Mouse (Mus musculus): ENCODE measurements around the gene Baz1a. TPM values are rescaled to one million over a fixed set of nuclear protein-coding genes. Genes with fewer than 3 reads are reported as not detected.

Gene Baz1a
- polyA plus RNA-seq, 1 experiment from 2014 or later: 19.1 TPM

DNA sequence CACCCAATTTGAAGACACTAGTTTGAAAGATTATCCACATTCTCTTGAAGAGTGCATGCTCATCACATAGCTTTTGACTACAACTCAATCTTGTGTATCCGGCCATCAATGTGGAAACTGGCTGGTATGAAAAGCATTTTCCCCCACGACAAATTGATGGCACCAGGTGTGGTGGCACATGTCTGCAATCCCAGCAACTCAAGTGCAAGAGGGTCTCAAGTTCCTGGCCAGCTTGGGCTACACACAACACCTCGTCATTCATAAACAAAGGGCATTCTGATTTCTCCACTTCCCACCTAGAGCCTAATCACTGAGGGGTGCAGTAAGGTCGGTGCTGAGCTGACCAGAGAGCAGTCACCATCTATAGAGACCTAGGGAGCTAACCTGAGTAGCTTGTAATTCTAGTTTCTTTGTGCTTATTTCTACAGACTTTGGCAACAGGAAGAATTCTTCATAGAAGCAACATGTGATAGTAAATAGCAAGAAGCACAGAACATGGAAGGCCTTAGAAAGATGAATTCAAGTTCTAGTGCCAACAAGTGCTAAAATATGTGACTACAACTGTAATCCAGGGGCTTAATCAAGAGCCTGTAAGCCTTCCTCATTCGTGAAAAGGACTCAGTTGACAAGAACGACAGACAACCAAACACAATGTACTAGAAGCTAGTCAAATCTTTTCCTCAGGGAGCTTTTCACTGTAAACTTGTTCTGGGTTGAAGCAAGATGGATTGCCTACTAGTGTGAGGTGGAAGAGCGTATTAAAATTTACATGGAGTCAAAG lies 31.0 kb downstream of the Baz1a start:
- H3K4me3 ChIP-seq (ENCODE audit: low read length): no peak overlapping the region
- H3K27ac ChIP-seq (ENCODE audit: low read length): no peak overlapping the region
- no peak overlapping the region for H3K4me2 ChIP-seq (replicated peaks; ENCODE audit: low read depth, low read length)
- H3K9ac ChIP-seq (replicated peaks; ENCODE audit: low read length): no peak overlapping the region
- 0 out of 2 replicates have a peak, but pooled peaks cover 2% of the 10 kb centered on the region for H3K36me3 ChIP-seq (ENCODE audit: insufficient read depth, low read length)
- H3K27me3 ChIP-seq (ENCODE audit: insufficient read depth, low read length): no peaks in the 10 kb centered on the region
- peaks cover 7% of the 10 kb centered on the region; the same call in 1 of the 2 replicates for H3K4me1 ChIP-seq (ENCODE audit: insufficient read depth, low read length)
- 73% methylated on average over 7 of the region's 7 CpGs for WGBS
- H3K9me3 ChIP-seq (ENCODE audit: low read length): no peaks in the 10 kb centered on the region
- no peak for ATAC-seq (ENCODE audit: low FRiP score, low TSS enrichment)

DNA sequence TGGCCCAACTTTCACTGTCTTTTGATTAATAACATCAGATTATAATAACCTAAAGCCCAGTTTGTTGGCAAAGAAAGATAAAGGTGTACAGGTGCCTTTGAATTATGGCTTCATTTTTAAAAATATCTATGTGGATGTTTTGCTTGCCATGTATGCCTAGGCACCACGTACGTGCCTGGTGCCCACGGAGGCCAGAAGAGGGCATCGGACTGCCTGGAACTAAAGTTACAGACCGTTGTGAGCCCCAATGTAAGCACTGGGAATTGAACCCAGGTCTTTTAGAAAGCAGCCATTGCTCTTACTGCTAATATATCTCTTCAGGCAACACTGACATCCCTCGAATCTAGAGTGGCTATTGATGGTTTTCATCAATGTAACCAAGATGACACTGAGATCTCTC lies 32.2 kb downstream of the Baz1a start:
- peaks cover 7% of the 10 kb centered on the region; the same call in 1 of the 2 replicates for H3K4me1 ChIP-seq (ENCODE audit: insufficient read depth, low read length)
- H3K27ac ChIP-seq (ENCODE audit: low read length): no peak overlapping the region
- 83% methylated on average over 6 of the region's 6 CpGs for WGBS
- no peaks in the 10 kb centered on the region for H3K9me3 ChIP-seq (ENCODE audit: low read length)
- H3K27me3 ChIP-seq (ENCODE audit: insufficient read depth, low read length): no peaks in the 10 kb centered on the region
- H3K36me3 ChIP-seq (ENCODE audit: insufficient read depth, low read length): 0 out of 2 replicates have a peak, but pooled peaks cover 2% of the 10 kb centered on the region
- H3K4me3 ChIP-seq (ENCODE audit: low read length): no peak overlapping the region
- no peak overlapping the region for H3K9ac ChIP-seq (replicated peaks; ENCODE audit: low read length)
- no peak overlapping the region for H3K4me2 ChIP-seq (replicated peaks; ENCODE audit: low read depth, low read length)
- no peak for ATAC-seq (ENCODE audit: low FRiP score, low TSS enrichment)

DNA sequence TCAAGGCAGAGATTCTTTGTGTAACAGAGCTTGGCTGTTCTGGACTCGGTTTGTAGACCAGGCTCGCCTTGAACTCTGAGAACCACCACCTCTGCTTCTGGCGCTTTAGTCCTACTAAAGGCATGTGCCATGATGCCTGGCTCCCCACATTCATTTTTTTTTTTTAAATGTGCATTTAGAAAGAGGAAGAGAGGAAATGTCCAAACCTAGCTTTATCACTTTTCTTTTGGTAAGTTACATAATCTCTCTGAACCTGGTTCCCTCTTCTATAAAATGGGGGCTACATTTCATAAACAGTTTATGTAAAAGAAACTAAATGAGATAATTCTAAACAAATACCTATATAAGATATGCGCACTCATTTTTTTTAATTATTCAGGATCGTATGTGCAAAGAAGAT lies 33.2 kb downstream of the Baz1a start:
- 0 out of 2 replicates have a peak, but pooled peaks cover 2% of the 10 kb centered on the region for H3K36me3 ChIP-seq (ENCODE audit: insufficient read depth, low read length)
- peaks cover 12% of the 10 kb centered on the region; the same call in 1 of the 2 replicates for H3K4me1 ChIP-seq (ENCODE audit: insufficient read depth, low read length)
- WGBS: 89% methylated on average over 5 of the region's 5 CpGs
- H3K9ac ChIP-seq (replicated peaks; ENCODE audit: low read length): no peak overlapping the region
- ATAC-seq (ENCODE audit: low FRiP score, low TSS enrichment): no peak
- H3K4me2 ChIP-seq (replicated peaks; ENCODE audit: low read depth, low read length): no peak overlapping the region
- no peaks in the 10 kb centered on the region for H3K9me3 ChIP-seq (ENCODE audit: low read length)
- H3K4me3 ChIP-seq (ENCODE audit: low read length): no peak overlapping the region
- H3K27ac ChIP-seq (ENCODE audit: low read length): no peak overlapping the region
- H3K27me3 ChIP-seq (ENCODE audit: insufficient read depth, low read length): no peaks in the 10 kb centered on the region

DNA sequence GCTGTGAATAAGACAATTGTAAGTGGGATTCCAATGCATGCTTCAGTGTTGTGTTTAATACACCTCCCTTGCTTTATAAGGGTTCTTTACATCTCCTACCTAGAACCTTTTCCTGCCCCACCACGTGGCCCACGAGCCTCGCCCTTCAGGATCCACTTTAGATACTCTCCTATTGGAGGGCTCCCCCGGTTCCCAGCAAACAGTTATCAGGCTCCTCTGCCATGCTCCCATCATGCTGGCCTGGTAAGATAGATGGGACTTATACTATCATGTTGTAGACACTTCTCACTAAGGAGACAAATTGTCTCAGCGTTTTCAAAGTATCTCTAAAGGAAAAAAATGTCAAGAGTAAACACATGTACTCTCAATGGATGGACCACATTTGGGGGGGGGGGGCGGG lies 33.6 kb downstream of the Baz1a start:
- 0 out of 2 replicates have a peak, but pooled peaks cover 2% of the 10 kb centered on the region for H3K36me3 ChIP-seq (ENCODE audit: insufficient read depth, low read length)
- no peak for ATAC-seq (ENCODE audit: low FRiP score, low TSS enrichment)
- WGBS: 81% methylated on average over 6 of the region's 6 CpGs
- H3K9ac ChIP-seq (replicated peaks; ENCODE audit: low read length): no peak overlapping the region
- H3K27me3 ChIP-seq (ENCODE audit: insufficient read depth, low read length): no peaks in the 10 kb centered on the region
- no peak overlapping the region for H3K4me2 ChIP-seq (replicated peaks; ENCODE audit: low read depth, low read length)
- H3K4me3 ChIP-seq (ENCODE audit: low read length): no peak overlapping the region
- peaks cover 15% of the 10 kb centered on the region for H3K4me1 ChIP-seq (ENCODE audit: insufficient read depth, low read length)
- no peak overlapping the region for H3K27ac ChIP-seq (ENCODE audit: low read length)
- no peaks in the 10 kb centered on the region for H3K9me3 ChIP-seq (ENCODE audit: low read length)

DNA sequence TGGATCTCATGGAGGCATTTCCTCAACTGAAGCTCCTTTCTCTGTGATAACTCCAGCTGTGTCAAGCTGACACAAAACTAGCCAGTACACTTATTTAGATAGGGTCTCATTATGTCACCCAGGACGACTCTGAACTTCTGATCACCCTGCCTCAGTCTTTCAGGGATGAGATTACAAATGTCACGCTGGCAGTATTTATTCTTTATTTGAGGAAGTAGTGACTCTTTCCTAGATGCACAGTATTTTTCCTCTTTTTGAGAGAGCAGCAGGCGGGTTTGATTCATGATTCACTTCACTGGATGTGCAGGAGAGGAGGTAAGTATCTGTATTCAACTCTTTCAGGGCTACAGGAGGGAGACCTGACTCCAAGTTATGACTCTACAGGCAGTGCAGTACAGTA lies 45.1 kb downstream of the Baz1a start:
- Histone ChIP-seq H3K27me3 (ENCODE audit: insufficient read depth, low read length) (no peaks in the 10 kb centered on the region), H3K36me3 (ENCODE audit: insufficient read depth, low read length) (peaks cover 8% of the 10 kb centered on the region), H3K4me1 (ENCODE audit: insufficient read depth, low read length) (no peaks in the 10 kb centered on the region), H3K9ac (replicated peaks; ENCODE audit: low read length) (no peak overlapping the region), H3K9me3 (ENCODE audit: low read length) (no peaks in the 10 kb centered on the region), H3K4me2 (replicated peaks; ENCODE audit: low read depth, low read length) (no peak overlapping the region), H3K27ac (ENCODE audit: low read length) (no peak overlapping the region), H3K4me3 (ENCODE audit: low read length) (no peak overlapping the region)
- ATAC-seq (ENCODE audit: low FRiP score, low TSS enrichment): no peak
- WGBS: 53% methylated on average over 3 of the region's 3 CpGs

DNA sequence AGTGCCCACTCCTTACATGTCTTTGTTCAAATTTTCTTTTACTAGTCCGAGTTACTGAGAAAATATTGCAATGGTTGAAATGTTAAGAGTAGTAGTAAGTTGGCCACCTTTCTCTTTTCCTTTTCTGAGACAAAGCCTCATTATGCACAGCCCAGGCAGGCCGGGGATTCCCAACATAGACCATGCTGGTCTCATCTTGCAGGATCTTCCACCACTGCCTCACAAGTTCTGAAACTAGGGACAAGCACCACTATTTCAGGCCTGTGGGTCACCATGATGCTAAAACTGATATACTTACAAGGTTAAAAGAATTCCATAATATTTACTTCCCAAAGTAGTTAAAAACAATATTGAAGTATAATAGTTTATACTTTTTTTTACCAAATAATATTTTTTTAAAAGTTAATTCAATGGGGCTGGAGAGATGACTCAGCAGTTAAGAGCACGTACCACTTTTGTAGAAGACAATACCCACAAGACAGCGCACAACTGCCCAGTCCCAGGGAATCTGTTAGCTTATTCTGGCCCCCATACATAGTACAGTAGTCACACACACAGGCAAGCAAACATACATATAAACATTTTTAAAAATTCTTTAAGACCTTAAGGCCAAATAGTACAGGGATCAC lies 48.5 kb downstream of the Baz1a start:
- ATAC-seq (ENCODE audit: low FRiP score, low TSS enrichment): no peak
- no peak overlapping the region for H3K27ac ChIP-seq (ENCODE audit: low read length)
- 93% methylated on average over 4 of the region's 4 CpGs for WGBS
- H3K4me3 ChIP-seq (ENCODE audit: low read length): no peak overlapping the region
- peaks cover 6% of the 10 kb centered on the region for H3K36me3 ChIP-seq (ENCODE audit: insufficient read depth, low read length)
- no peak overlapping the region for H3K9ac ChIP-seq (replicated peaks; ENCODE audit: low read length)
- H3K4me1 ChIP-seq (ENCODE audit: insufficient read depth, low read length): no peaks in the 10 kb centered on the region
- H3K9me3 ChIP-seq (ENCODE audit: low read length): no peaks in the 10 kb centered on the region
- no peak overlapping the region for H3K4me2 ChIP-seq (replicated peaks; ENCODE audit: low read depth, low read length)
- H3K27me3 ChIP-seq (ENCODE audit: insufficient read depth, low read length): no peaks in the 10 kb centered on the region

DNA sequence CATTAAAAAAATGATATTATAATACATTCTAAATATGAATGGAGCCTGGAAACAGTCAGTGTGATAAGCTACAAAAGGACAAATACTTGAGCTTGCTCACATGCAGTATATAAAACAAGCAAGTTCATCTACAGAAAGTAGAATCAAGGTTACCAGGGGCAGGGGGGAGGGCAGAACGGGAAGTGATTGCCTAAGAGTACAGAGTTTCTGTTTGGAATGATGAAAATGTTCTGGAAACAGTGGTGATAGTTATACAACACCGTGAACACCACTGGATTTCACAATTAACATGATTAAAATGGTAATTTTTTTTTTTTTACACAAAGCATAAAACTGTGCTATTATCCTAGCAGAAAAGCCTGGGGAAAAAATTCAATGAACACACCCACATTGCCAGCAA lies 54.6 kb downstream of the Baz1a start:
- 76% methylated on average over 2 of the region's 2 CpGs for WGBS

DNA sequence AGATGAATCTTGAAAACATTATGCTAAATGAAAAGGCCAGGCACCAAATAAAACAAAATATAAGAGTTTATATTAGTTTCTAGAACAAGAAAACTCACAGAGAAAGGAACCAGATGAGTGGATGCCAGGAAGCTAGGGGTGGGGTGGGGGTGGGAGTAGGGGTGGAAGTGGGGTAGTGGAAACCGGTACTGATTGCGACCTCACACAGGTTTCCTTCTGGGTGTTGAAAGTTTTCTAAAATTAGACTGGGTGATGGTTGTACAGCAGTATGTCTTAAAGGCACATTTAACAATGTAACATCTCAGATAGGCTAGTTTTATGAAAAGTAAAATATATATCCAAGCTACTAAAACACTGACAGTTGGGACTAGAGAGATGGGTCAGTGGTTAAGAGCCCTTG lies 57.2 kb downstream of the Baz1a start:
- H3K4me2 ChIP-seq (replicated peaks; ENCODE audit: low read depth, low read length): no peak overlapping the region
- ATAC-seq (ENCODE audit: low FRiP score, low TSS enrichment): no peak
- H3K9me3 ChIP-seq (ENCODE audit: low read length): no peaks in the 10 kb centered on the region

More for the DNA sequence above, 54.6 kb downstream of the Baz1a start:
- Histone ChIP-seq H3K27me3 (ENCODE audit: insufficient read depth, low read length) (no peaks in the 10 kb centered on the region), H3K4me2 (replicated peaks; ENCODE audit: low read depth, low read length) (no peak overlapping the region), H3K9ac (replicated peaks; ENCODE audit: low read length) (no peak overlapping the region), H3K27ac (ENCODE audit: low read length) (no peak overlapping the region), H3K36me3 (ENCODE audit: insufficient read depth, low read length) (peaks cover 5% of the 10 kb centered on the region; the same call in 1 of the 2 replicates), H3K4me1 (ENCODE audit: insufficient read depth, low read length) (no peaks in the 10 kb centered on the region), H3K4me3 (ENCODE audit: low read length) (no peak overlapping the region), H3K9me3 (ENCODE audit: low read length) (no peaks in the 10 kb centered on the region)
- ATAC-seq (ENCODE audit: low FRiP score, low TSS enrichment): no peak

DNA sequence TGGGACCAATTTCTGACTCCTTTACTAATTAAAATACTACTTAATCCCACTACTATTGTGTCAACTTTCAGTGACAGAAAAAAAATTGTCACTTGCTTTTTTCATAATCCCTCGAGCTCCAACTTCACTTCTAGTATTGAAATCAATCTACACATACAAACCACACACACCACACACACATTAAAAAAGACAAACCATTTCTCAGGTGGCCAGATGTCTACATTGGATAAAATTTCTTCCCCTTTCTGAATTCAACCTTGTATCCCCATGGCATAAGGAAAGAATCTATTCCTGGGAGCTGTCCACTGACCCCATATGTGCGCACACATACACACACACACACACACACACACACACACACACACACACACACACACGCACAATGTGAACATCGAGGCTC lies 57.7 kb downstream of the Baz1a start:
- ATAC-seq (ENCODE audit: low FRiP score, low TSS enrichment): no peak
- Histone ChIP-seq H3K4me2 (replicated peaks; ENCODE audit: low read depth, low read length) (no peak overlapping the region), H3K27ac (ENCODE audit: low read length) (no peak overlapping the region), H3K4me1 (ENCODE audit: insufficient read depth, low read length) (no peaks in the 10 kb centered on the region), H3K4me3 (ENCODE audit: low read length) (no peak overlapping the region), H3K36me3 (ENCODE audit: insufficient read depth, low read length) (peaks cover 4% of the 10 kb centered on the region; the same call in 1 of the 2 replicates), H3K9ac (replicated peaks; ENCODE audit: low read length) (no peak overlapping the region), H3K27me3 (ENCODE audit: insufficient read depth, low read length) (no peaks in the 10 kb centered on the region), H3K9me3 (ENCODE audit: low read length) (no peaks in the 10 kb centered on the region)
- WGBS: 81% methylated on average over 4 of the region's 4 CpGs

More for the DNA sequence above, 57.2 kb downstream of the Baz1a start:
- 72% methylated on average over 2 of the region's 2 CpGs for WGBS
- no peak overlapping the region for H3K27ac ChIP-seq (ENCODE audit: low read length)
- no peaks in the 10 kb centered on the region for H3K27me3 ChIP-seq (ENCODE audit: insufficient read depth, low read length)
- H3K4me1 ChIP-seq (ENCODE audit: insufficient read depth, low read length): no peaks in the 10 kb centered on the region
- H3K4me3 ChIP-seq (ENCODE audit: low read length): no peak overlapping the region
- H3K36me3 ChIP-seq (ENCODE audit: insufficient read depth, low read length): peaks cover 4% of the 10 kb centered on the region; the same call in 1 of the 2 replicates
- H3K9ac ChIP-seq (replicated peaks; ENCODE audit: low read length): no peak overlapping the region

DNA sequence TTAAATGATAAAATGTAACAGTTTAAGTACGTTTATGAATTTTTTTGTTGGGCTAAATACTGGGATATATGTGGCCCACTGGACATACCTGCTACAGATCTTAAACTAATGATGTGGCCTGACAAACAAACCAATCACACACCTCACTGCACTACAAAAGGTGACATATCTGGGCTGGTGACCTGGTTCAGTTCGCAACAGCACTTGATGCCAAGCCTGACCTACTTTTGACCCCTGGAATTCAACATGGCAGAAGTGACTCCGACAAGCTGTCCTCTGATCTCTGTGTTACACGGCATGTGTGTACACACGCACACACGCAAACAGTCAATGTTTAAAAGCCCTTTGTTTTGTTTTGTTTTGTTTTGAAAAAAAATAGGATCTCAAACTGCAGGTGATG lies 68.0 kb downstream of the Baz1a start:
- Histone ChIP-seq H3K4me2 (replicated peaks; ENCODE audit: low read depth, low read length) (no peak overlapping the region), H3K4me3 (ENCODE audit: low read length) (no peak overlapping the region), H3K4me1 (ENCODE audit: insufficient read depth, low read length) (no peaks in the 10 kb centered on the region), H3K9me3 (ENCODE audit: low read length) (no peaks in the 10 kb centered on the region), H3K36me3 (ENCODE audit: insufficient read depth, low read length) (peaks cover 8% of the 10 kb centered on the region; the same call in 1 of the 2 replicates), H3K27ac (ENCODE audit: low read length) (no peak overlapping the region), H3K9ac (replicated peaks; ENCODE audit: low read length) (no peak overlapping the region), H3K27me3 (ENCODE audit: insufficient read depth, low read length) (no peaks in the 10 kb centered on the region)
- 68% methylated on average over 6 of the region's 6 CpGs for WGBS
- no peak for ATAC-seq (ENCODE audit: low FRiP score, low TSS enrichment)
